Mouse (Mus musculus): ENCODE measurements at regions not wholly inside any gene's neighbourhood (a gene's known extent, or its start where the extent isn't known, plus 50 kb on each side); places are given as distances from the start of the nearest gene placed in this dataset.

- H3K9me3 ChIP-seq, result no peaks in the 10 kb centered on the region
- no peaks in the 10 kb centered on the region for H3K4me1 ChIP-seq
- H3K36me3 ChIP-seq, result no peaks in the 10 kb centered on the region
- H3K4me2 ChIP-seq, result no peak overlapping the region
- H3K4me3 ChIP-seq (replicated peaks), result no peak overlapping the region
- no peak for ATAC-seq (ENCODE audit: insufficient read depth, low FRiP score, low read depth)
- H3K27me3 ChIP-seq (replicated peaks), result no peaks in the 10 kb centered on the region
- H3K9ac ChIP-seq, result no peak overlapping the region
- H3K27ac ChIP-seq, result no peak overlapping the region
Observed at GRCm38 (mm10) chr2:48373086-48373485, 440.8 kb upstream of the Acvr2a start.

- no peaks in the 10 kb centered on the region for H3K27me3 ChIP-seq (replicated peaks)
- no peaks in the 10 kb centered on the region for H3K4me1 ChIP-seq
- ATAC-seq (ENCODE audit: insufficient read depth, low FRiP score, low read depth), result no peak
- no peaks in the 10 kb centered on the region for H3K9me3 ChIP-seq
- no peak overlapping the region for H3K4me2 ChIP-seq
- H3K9ac ChIP-seq, result no peak overlapping the region
- H3K36me3 ChIP-seq, result no peaks in the 10 kb centered on the region
- 44% methylated on average over 4 of the region's 4 CpGs for WGBS
- no peak overlapping the region for H3K27ac ChIP-seq
- H3K4me3 ChIP-seq (replicated peaks), result no peak overlapping the region
Observed at GRCm38 (mm10) chr2:48374302-48374701, 439.6 kb upstream of the Acvr2a start.

GRCm38 (mm10) chr2:48378160-48378559 lies 435.7 kb upstream of the Acvr2a start:
- 49% methylated on average over 1 of the region's 1 CpGs for WGBS
- no peak overlapping the region for H3K27ac ChIP-seq

GRCm38 (mm10) chr2:48378749-48379148 lies 435.2 kb upstream of the Acvr2a start:
- H3K27ac ChIP-seq, result no peak overlapping the region; the same call in 1 of the 2 replicates
- no peak overlapping the region for H3K9ac ChIP-seq
- no peaks in the 10 kb centered on the region for H3K4me1 ChIP-seq
- H3K27me3 ChIP-seq (replicated peaks), result no peaks in the 10 kb centered on the region
- H3K4me2 ChIP-seq, result no peak overlapping the region
- H3K9me3 ChIP-seq, result no peaks in the 10 kb centered on the region
- no peaks in the 10 kb centered on the region for H3K36me3 ChIP-seq
- H3K4me3 ChIP-seq (replicated peaks), result no peak overlapping the region
- no peak for ATAC-seq (ENCODE audit: insufficient read depth, low FRiP score, low read depth)
- WGBS, result 61% methylated on average over 2 of the region's 2 CpGs

More at GRCm38 (mm10) chr2:48378160-48378559, 435.7 kb upstream of the Acvr2a start:
- no peaks in the 10 kb centered on the region for H3K9me3 ChIP-seq
- no peak overlapping the region for H3K4me2 ChIP-seq
- H3K9ac ChIP-seq, result no peak overlapping the region
- H3K4me3 ChIP-seq (replicated peaks), result no peak overlapping the region
- H3K36me3 ChIP-seq, result no peaks in the 10 kb centered on the region
- no peaks in the 10 kb centered on the region for H3K27me3 ChIP-seq (replicated peaks)
- ATAC-seq (ENCODE audit: insufficient read depth, low FRiP score, low read depth), result no peak
- no peaks in the 10 kb centered on the region for H3K4me1 ChIP-seq

- H3K4me3 ChIP-seq (replicated peaks), result no peak overlapping the region
- no peaks in the 10 kb centered on the region for H3K9me3 ChIP-seq
- H3K27ac ChIP-seq, result no peak overlapping the region
- H3K9ac ChIP-seq, result no peak overlapping the region
- H3K4me1 ChIP-seq, result no peaks in the 10 kb centered on the region
- H3K4me2 ChIP-seq, result no peak overlapping the region
- no peaks in the 10 kb centered on the region for H3K36me3 ChIP-seq
- no peaks in the 10 kb centered on the region for H3K27me3 ChIP-seq (replicated peaks)
- 49% methylated on average over 5 of the region's 5 CpGs for WGBS
- no peak for ATAC-seq (ENCODE audit: insufficient read depth, low FRiP score, low read depth)
Observed at GRCm38 (mm10) chr2:48380140-48380539, 433.8 kb upstream of the Acvr2a start.

GRCm38 (mm10) chr2:48380786-48381185 lies 433.1 kb upstream of the Acvr2a start:
- Histone ChIP-seq H3K4me2 (no peak overlapping the region), H3K36me3 (no peaks in the 10 kb centered on the region), H3K4me3 (replicated peaks) (no peak overlapping the region), H3K9ac (no peak overlapping the region), H3K27ac (no peak overlapping the region), H3K9me3 (no peaks in the 10 kb centered on the region), H3K4me1 (no peaks in the 10 kb centered on the region), H3K27me3 (replicated peaks) (no peaks in the 10 kb centered on the region)
- WGBS, result 38% methylated on average over 2 of the region's 2 CpGs
- ATAC-seq (ENCODE audit: insufficient read depth, low FRiP score, low read depth), result no peak

- Histone ChIP-seq H3K36me3 (no peaks in the 10 kb centered on the region), H3K27ac (no peak overlapping the region), H3K9me3 (no peaks in the 10 kb centered on the region), H3K27me3 (replicated peaks) (no peaks in the 10 kb centered on the region), H3K4me3 (replicated peaks) (no peak overlapping the region), H3K9ac (no peak overlapping the region), H3K4me1 (no peaks in the 10 kb centered on the region), H3K4me2 (no peak overlapping the region)
- ATAC-seq (ENCODE audit: insufficient read depth, low FRiP score, low read depth), result no peak
- 75% methylated on average over 14 of the region's 14 CpGs for WGBS
Observed at GRCm38 (mm10) chr2:48381481-48382075, 432.3 kb upstream of the Acvr2a start.

GRCm38 (mm10) chr2:48398504-48398903 lies 415.4 kb upstream of the Acvr2a start:
- Histone ChIP-seq H3K36me3 (no peaks in the 10 kb centered on the region), H3K27me3 (replicated peaks) (no peaks in the 10 kb centered on the region), H3K27ac (peak overlapping the region; percentile 35; the same call in 1 of the 2 replicates), H3K9ac (no peak overlapping the region), H3K4me1 (no peaks in the 10 kb centered on the region), H3K9me3 (no peaks in the 10 kb centered on the region), H3K4me2 (no peak overlapping the region), H3K4me3 (replicated peaks) (no peak overlapping the region)
- ATAC-seq (ENCODE audit: insufficient read depth, low FRiP score, low read depth), result no peak
- 70% methylated on average over 1 of the region's 1 CpGs for WGBS

- Histone ChIP-seq H3K36me3 (no peaks in the 10 kb centered on the region), H3K27me3 (replicated peaks) (no peaks in the 10 kb centered on the region), H3K9ac (no peak overlapping the region), H3K27ac (no peak overlapping the region), H3K4me1 (no peaks in the 10 kb centered on the region), H3K4me2 (no peak overlapping the region), H3K9me3 (no peaks in the 10 kb centered on the region), H3K4me3 (replicated peaks) (no peak overlapping the region)
- peak; percentile 89 for ATAC-seq (ENCODE audit: insufficient read depth, low FRiP score, low read depth)
- 71% methylated on average over 1 of the region's 1 CpGs for WGBS
Observed at GRCm38 (mm10) chr2:48399191-48399590, 414.7 kb upstream of the Acvr2a start.

- 0 out of 2 replicates have a peak, but pooled peaks have one; percentile 32 for ATAC-seq (ENCODE audit: insufficient read depth, low FRiP score, low read depth)
- Histone ChIP-seq H3K27ac (no peak overlapping the region), H3K4me1 (no peaks in the 10 kb centered on the region), H3K9ac (no peak overlapping the region), H3K9me3 (no peaks in the 10 kb centered on the region), H3K36me3 (no peaks in the 10 kb centered on the region), H3K4me3 (replicated peaks) (no peak overlapping the region), H3K27me3 (replicated peaks) (no peaks in the 10 kb centered on the region), H3K4me2 (no peak overlapping the region)
- WGBS, result 57% methylated on average over 2 of the region's 2 CpGs
Observed at GRCm38 (mm10) chr2:48402813-48403212, 411.1 kb upstream of the Acvr2a start.

- Histone ChIP-seq H3K27me3 (replicated peaks) (no peaks in the 10 kb centered on the region), H3K9me3 (no peaks in the 10 kb centered on the region), H3K9ac (no peak overlapping the region), H3K4me2 (no peak overlapping the region), H3K27ac (no peak overlapping the region), H3K4me1 (no peaks in the 10 kb centered on the region), H3K4me3 (replicated peaks) (no peak overlapping the region), H3K36me3 (no peaks in the 10 kb centered on the region)
- 48% methylated on average over 3 of the region's 3 CpGs for WGBS
- no peak for ATAC-seq (ENCODE audit: insufficient read depth, low FRiP score, low read depth)
Observed at GRCm38 (mm10) chr2:48404460-48404859, 409.4 kb upstream of the Acvr2a start.

- Histone ChIP-seq H3K4me1 (no peaks in the 10 kb centered on the region), H3K9ac (no peak overlapping the region), H3K27me3 (replicated peaks) (no peaks in the 10 kb centered on the region), H3K4me3 (replicated peaks) (no peak overlapping the region), H3K27ac (no peak overlapping the region), H3K36me3 (no peaks in the 10 kb centered on the region), H3K4me2 (no peak overlapping the region), H3K9me3 (no peaks in the 10 kb centered on the region)
- ATAC-seq (ENCODE audit: insufficient read depth, low FRiP score, low read depth), result no peak
- 86% methylated on average over 5 of the region's 5 CpGs for WGBS
Observed at GRCm38 (mm10) chr2:48407876-48408275, 406.0 kb upstream of the Acvr2a start.

GRCm38 (mm10) chr2:48409876-48410275 lies 404.0 kb upstream of the Acvr2a start:
- no peak overlapping the region for H3K4me2 ChIP-seq
- no peaks in the 10 kb centered on the region for H3K27me3 ChIP-seq (replicated peaks)
- ATAC-seq (ENCODE audit: insufficient read depth, low FRiP score, low read depth), result no peak
- H3K27ac ChIP-seq, result no peak overlapping the region
- H3K36me3 ChIP-seq, result no peaks in the 10 kb centered on the region
- H3K9ac ChIP-seq, result no peak overlapping the region
- WGBS, result 75% methylated on average over 4 of the region's 4 CpGs
- no peak overlapping the region for H3K4me3 ChIP-seq (replicated peaks)
- no peaks in the 10 kb centered on the region for H3K4me1 ChIP-seq
- H3K9me3 ChIP-seq, result no peaks in the 10 kb centered on the region

Measured in stomach, embryonic 15.5 days (tissue).